Mouse (Mus musculus): ENCODE data around the gene Tsfm.

DNA sequence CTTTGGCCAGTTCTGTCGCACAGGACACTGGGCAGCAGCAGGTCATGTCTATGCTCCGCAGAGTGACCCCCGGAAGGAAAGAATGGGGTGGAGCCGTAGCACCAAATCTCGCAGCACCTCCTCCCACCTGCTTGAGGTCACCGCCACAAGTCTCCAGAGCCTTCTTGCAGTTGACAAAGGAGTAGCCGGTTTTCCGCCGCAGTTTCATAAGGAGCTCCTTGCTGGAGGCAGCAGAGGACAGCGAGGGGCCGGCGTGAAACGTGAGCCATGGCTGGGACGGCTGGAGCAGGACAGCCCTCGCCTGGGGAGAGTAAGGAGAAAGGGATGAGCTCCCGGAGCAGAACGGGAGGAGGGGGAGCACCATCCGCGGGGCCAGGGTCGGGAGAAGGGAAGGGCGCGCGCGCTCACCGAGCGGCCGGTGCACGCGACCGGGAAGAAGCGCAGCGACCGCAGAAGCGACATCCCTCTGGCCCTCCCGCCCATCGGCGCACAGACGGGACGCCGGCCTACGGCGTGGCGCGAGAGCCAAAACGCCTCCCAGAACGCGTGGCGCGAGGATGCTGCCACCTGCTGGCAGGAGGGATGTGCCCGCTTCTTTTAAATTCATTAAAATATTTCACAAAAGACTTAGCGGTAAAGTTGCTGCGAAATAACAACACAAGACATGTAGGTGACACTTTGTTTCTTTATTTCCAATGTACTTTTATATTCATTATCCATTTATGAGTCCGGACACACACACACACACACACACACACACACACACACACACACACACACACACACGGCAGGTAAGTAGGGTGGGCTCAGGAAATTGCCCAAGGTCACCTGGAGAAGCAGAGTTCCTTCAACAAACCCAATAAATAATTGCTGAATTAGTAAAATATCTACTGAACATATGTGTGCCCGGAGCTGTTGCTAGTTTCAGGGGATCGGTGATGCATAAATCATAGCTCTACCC lies at the start of gene Tsfm:
- peak; percentile 95 for TF ChIP-seq CTCF (IDR thresholded peaks at IDR 0.05; ENCODE audit: insufficient read depth, low read depth, low read length)
- TF ChIP-seq POLR2A (IDR thresholded peaks at IDR 0.05; ENCODE audit: insufficient read depth, low read depth, low read length): peak; percentile 53

Measured in olfactory bulb, adult 2 months (tissue).